9 mouse cellular contexts compared by ENCODE assay signal in genomic region chr15:98806809-98807770, GRCm38 (mm10). TPM values are rescaled to one million over a fixed set of nuclear protein-coding genes. Genes with fewer than 3 reads are reported as not detected.
DNase-seq lines count a peak whose midpoint lies in the region; ATAC-seq and TF ChIP-seq lines count a peak whose summit lies in the region.
"Had no signal": no experiment of that assay in that cellular context is flagged by ENCODE, and none has a peak within 500 bp of the region (broad histone marks: within the 10 kb centered on the region; RNA-seq: fewer than 3 reads in every experiment).

No protein-coding gene starts in this region.

- H3K27ac ChIP-seq in embryonic facial prominence, embryonic 14.5 days (replicated peaks; ENCODE audit: low read depth, low read length) = no peak overlapping the region
- no peak overlapping the region for H3K27ac ChIP-seq in intestine, postnatal 0 days (ENCODE audit: low read depth, low read length)
- peak overlapping the region; percentile 82 for H3K27ac ChIP-seq in midbrain, embryonic 10.5 days (replicated peaks)

- 0 out of 2 replicates have a peak, but pooled peaks have one; percentile 17 for ATAC-seq in embryonic facial prominence, embryonic 14.5 days (ENCODE audit: low read depth)
- peak; percentile 14; the same call in 1 of the 2 replicates for ATAC-seq in intestine, postnatal 0 days

- H3K4me2 ChIP-seq in embryonic facial prominence, embryonic 14.5 days (ENCODE audit: low read depth, low read length) = peak overlapping the region; percentile 75
- H3K4me2 ChIP-seq in intestine, postnatal 0 days (replicated peaks; ENCODE audit: low read depth) = peak overlapping the region; percentile 82

- no peak for TF ChIP-seq CTCF in intestine, postnatal 0 days (IDR thresholded peaks at IDR 0.05; ENCODE audit: low read depth)

- H3K4me1 ChIP-seq in embryonic facial prominence, embryonic 14.5 days (ENCODE audit: control insufficient read depth, insufficient read depth, low read length) = peaks cover 20% of the 10 kb centered on the region
- 0 out of 2 replicates have a peak, but pooled peaks cover 19% of the 10 kb centered on the region for H3K4me1 ChIP-seq in intestine, postnatal 0 days (replicated peaks; ENCODE audit: control insufficient read depth, insufficient read depth, low read length)
- H3K4me1 ChIP-seq in midbrain, embryonic 10.5 days = peaks cover 71% of the 10 kb centered on the region

- peak overlapping the region; percentile 48 for H3K4me3 ChIP-seq in embryonic facial prominence, embryonic 14.5 days (ENCODE audit: low read depth, low read length)
- peak overlapping the region; percentile 44 for H3K4me3 ChIP-seq in intestine, postnatal 0 days (ENCODE audit: low read depth, low read length)
- H3K4me3 ChIP-seq in midbrain, embryonic 10.5 days = peak overlapping the region; percentile 59

- peaks cover 80% of the 10 kb centered on the region for H3K27me3 ChIP-seq in embryonic facial prominence, embryonic 14.5 days (replicated peaks; ENCODE audit: control insufficient read depth, insufficient read depth, low read length)
- H3K27me3 ChIP-seq in intestine, postnatal 0 days (replicated peaks; ENCODE audit: control insufficient read depth, insufficient read depth, low read length) = peaks cover 73% of the 10 kb centered on the region
- H3K27me3 ChIP-seq in midbrain, embryonic 10.5 days (ENCODE audit: low read depth, poor library complexity, severe bottlenecking) = peaks cover 90% of the 10 kb centered on the region

- H3K36me3 ChIP-seq in embryonic facial prominence, embryonic 14.5 days (ENCODE audit: control insufficient read depth, insufficient read depth, low read length) = no peaks in the 10 kb centered on the region
- 0 out of 2 replicates have a peak, but pooled peaks cover 5% of the 10 kb centered on the region for H3K36me3 ChIP-seq in intestine, postnatal 0 days (ENCODE audit: control insufficient read depth, insufficient read depth)
- peaks cover 14% of the 10 kb centered on the region for H3K36me3 ChIP-seq in midbrain, embryonic 10.5 days

- under 1% methylated on average over 36 of the region's 58 CpGs for WGBS in embryonic facial prominence, embryonic 14.5 days
- WGBS in intestine, postnatal 0 days = under 1% methylated on average over 57 of the region's 58 CpGs
- WGBS in midbrain, embryonic 10.5 days = under 1% methylated on average over 57 of the region's 58 CpGs

- peak overlapping the region; percentile 54; the same call in 1 of the 2 replicates for H3K9ac ChIP-seq in embryonic facial prominence, embryonic 14.5 days (ENCODE audit: low read depth, low read length)
- H3K9ac ChIP-seq in intestine, postnatal 0 days (ENCODE audit: low read depth, low read length) = peak overlapping the region; percentile 42; the same call in 1 of the 2 replicates

- peak; percentile 33 for DNase-seq in embryo, embryonic 10 days (ENCODE audit: low spot score)
- DNase-seq in embryo, embryonic 10.5 days (ENCODE audit: low spot score) = no peak
- peak; percentile 20 for DNase-seq in A20 (ENCODE audit: low read depth, low spot score)
- DNase-seq in embryonic facial prominence, embryonic 14.5 days (ENCODE audit: low spot score) = no peak
- peak; percentile 58 for DNase-seq in midbrain, embryonic 10.5 days (ENCODE audit: low spot score)
- no peak for DNase-seq in layer of hippocampus, adult 9-11 months
- DNase-seq in Muller cell, postnatal 12 days (ENCODE audit: inconsistent ontology term) = no peak

- H3K9me3 ChIP-seq in embryonic facial prominence, embryonic 14.5 days (ENCODE audit: control insufficient read depth, low read length) = no peaks in the 10 kb centered on the region
- H3K9me3 ChIP-seq in intestine, postnatal 0 days (ENCODE audit: control insufficient read depth) = no peaks in the 10 kb centered on the region
- H3K9me3 ChIP-seq in midbrain, embryonic 10.5 days (replicated peaks) = no peaks in the 10 kb centered on the region

RNA-seq across cellular contexts. Expression of gene Ddn, which starts 2.2 kb away (rescaled TPM):
- 0.07 TPM in 1 of 2 replicates, not detected in the other for polyA plus RNA-seq in embryonic facial prominence, embryonic 14.5 days (2014; fragmentation: Nextera tagmentation; extraction: Ambion mirVana)
- polyA plus RNA-seq in intestine, postnatal 0 days (2015; fragmentation: Nextera tagmentation; extraction: Ambion mirVana) = 0.07 TPM in 1 of 2 replicates, not detected in the other
- 0.54 and 0.82 TPM in 2 replicates for polyA plus RNA-seq in midbrain, embryonic 10.5 days (2016; fragmentation: Nextera tagmentation; extraction: Ambion mirVana)

RNA-seq across cellular contexts. Expression of gene Wnt1, which starts 17.4 kb away (rescaled TPM):
- polyA plus RNA-seq in embryonic facial prominence, embryonic 14.5 days (2014; fragmentation: Nextera tagmentation; extraction: Ambion mirVana) = 0.10 TPM in 1 of 2 replicates, not detected in the other
- polyA plus RNA-seq in intestine, postnatal 0 days (2015; fragmentation: Nextera tagmentation; extraction: Ambion mirVana) = not detected in 2 replicates
- polyA plus RNA-seq in midbrain, embryonic 10.5 days (2016; fragmentation: Nextera tagmentation; extraction: Ambion mirVana) = 22.0 and 24.0 TPM in 2 replicates
- polyA plus RNA-seq: gonadal fat pad, adult 2 months had no signal

RNA-seq across cellular contexts. Expression of gene Prkag1, which starts 24.2 kb away (rescaled TPM):
- 71.7 and 80.6 TPM in 2 replicates for polyA plus RNA-seq in embryonic facial prominence, embryonic 14.5 days (2014; fragmentation: Nextera tagmentation; extraction: Ambion mirVana)
- 67.0 and 67.3 TPM in 2 replicates for polyA plus RNA-seq in intestine, postnatal 0 days (2015; fragmentation: Nextera tagmentation; extraction: Ambion mirVana)
- 90.4 and 94.9 TPM in 2 replicates for polyA plus RNA-seq in midbrain, embryonic 10.5 days (2016; fragmentation: Nextera tagmentation; extraction: Ambion mirVana)

RNA-seq across cellular contexts. Expression of gene Wnt10b, which starts 29.1 kb away (rescaled TPM):
- 4.1 and 4.3 TPM in 2 replicates for polyA plus RNA-seq in embryonic facial prominence, embryonic 14.5 days (2014; fragmentation: Nextera tagmentation; extraction: Ambion mirVana)
- 0.08 TPM in 1 of 2 replicates, not detected in the other for polyA plus RNA-seq in intestine, postnatal 0 days (2015; fragmentation: Nextera tagmentation; extraction: Ambion mirVana)
- polyA plus RNA-seq in midbrain, embryonic 10.5 days (2016; fragmentation: Nextera tagmentation; extraction: Ambion mirVana) = 0.14 and 0.24 TPM in 2 replicates

RNA-seq across cellular contexts. Expression of gene Arf3, which starts 44.1 kb away (rescaled TPM):
- 33.9 and 34.8 TPM in 2 replicates for polyA plus RNA-seq in embryonic facial prominence, embryonic 14.5 days (2014; fragmentation: Nextera tagmentation; extraction: Ambion mirVana)
- polyA plus RNA-seq in intestine, postnatal 0 days (2015; fragmentation: Nextera tagmentation; extraction: Ambion mirVana) = 31.8 and 35.3 TPM in 2 replicates
- 41.2 and 43.2 TPM in 2 replicates for polyA plus RNA-seq in midbrain, embryonic 10.5 days (2016; fragmentation: Nextera tagmentation; extraction: Ambion mirVana)

Comparison
In these comparisons a context has a peak if more than half of its experiments do, and no peak if none do; other contexts are left out.
1. DNase-seq: peak in embryo, embryonic 10 days (single experiment), A20 (single experiment) and midbrain, embryonic 10.5 days (single experiment); none in embryo, embryonic 10.5 days (single experiment), embryonic facial prominence, embryonic 14.5 days (single experiment), layer of hippocampus, adult 9-11 months (single experiment) and Muller cell, postnatal 12 days (single experiment).
2. RNA of gene Wnt1, which starts 17.4 kb away (polyA plus RNA-seq): 22.0 to 24.0 TPM in midbrain, embryonic 10.5 days; 0.10 TPM in embryonic facial prominence, embryonic 14.5 days and not detected in intestine, postnatal 0 days; every median in the first group is over 10 times any median in the second.
3. Peak in every context shown above with its lines, with median percentiles within 50 percentile points of each other: H3K4me3 ChIP-seq.